Mouse (Mus musculus): ENCODE measurements around the gene Ndufa4l2. TPM values are rescaled to one million over a fixed set of nuclear protein-coding genes. Genes with fewer than 3 reads are reported as not detected.

Gene Ndufa4l2
- not detected for polyA plus RNA-seq (2017; shearing (Covaris generic))

GRCm38 (mm10) chr10:127514764-127515163 lies at the start of gene Ndufa4l2:
Ndufa4l2 (plus strand) TSS chr10:127514967.

GRCm38 (mm10) chr10:127500894-127501893 lies 13.6 kb upstream of the Ndufa4l2 start, which contains the start of gene Stac3:
Stac3 (plus strand) TSS chr10:127501686.

GRCm38 (mm10) chr10:127522088-127522581 lies 7.4 kb downstream of the Ndufa4l2 start, which contains the start of gene Shmt2:
Shmt2 (minus strand) TSS chr10:127522444.

GRCm38 (mm10) chr10:127534036-127534928 lies 19.5 kb downstream of the Ndufa4l2 start, which contains the start of gene Nxph4:
Nxph4 (minus strand) TSS chr10:127534559.

Other genes starting within 250 kb of the Ndufa4l2 start
- 100 to 1,000 TPM in 1 of 2 experiments, 10 to 100 TPM in 1; 76.7 to 121 TPM for gene Dctn2, start 248.6 kb upstream of the Ndufa4l2 start, polyA plus RNA-seq (2017; shearing (Covaris generic))
- 10 to 100 TPM in 1 of 2 experiments, 1 to 10 TPM in 1; 8.3 to 10.7 TPM for gene Mbd6, start 225.9 kb upstream of the Ndufa4l2 start, polyA plus RNA-seq (2017; shearing (Covaris generic))
- 10 to 100 TPM; 68.9 to 74.7 TPM for gene Mars, start 203.2 kb upstream of the Ndufa4l2 start, polyA plus RNA-seq (2017; shearing (Covaris generic))
- gene Arhgap9, start 193.0 kb upstream of the Ndufa4l2 start, polyA plus RNA-seq (2017; shearing (Covaris generic)): 100 to 1,000 TPM; 319 to 327 TPM
- gene Gli1, start 173.0 kb upstream of the Ndufa4l2 start, polyA plus RNA-seq (2017; shearing (Covaris generic)): under 1 TPM; 0.80 to 0.81 TPM
- not detected for gene Inhbe, start 160.6 kb upstream of the Ndufa4l2 start, polyA plus RNA-seq (2017; shearing (Covaris generic))
- gene Inhbc, start 144.5 kb upstream of the Ndufa4l2 start, polyA plus RNA-seq (2017; shearing (Covaris generic)): not detected
- 10 to 100 TPM; 25.9 to 28.0 TPM for gene R3hdm2, start 134.6 kb upstream of the Ndufa4l2 start, polyA plus RNA-seq (2017; shearing (Covaris generic))
- under 1 TPM in 1 of 2 experiments, not detected in 1; 0.58 TPM for gene Stac3, start 13.3 kb upstream of the Ndufa4l2 start, polyA plus RNA-seq (2017; shearing (Covaris generic))
- gene Shmt2, start 7.5 kb downstream of the Ndufa4l2 start, polyA plus RNA-seq (2017; shearing (Covaris generic)): 10 to 100 TPM; 78.5 to 85.9 TPM
- gene Nxph4, start 19.6 kb downstream of the Ndufa4l2 start, polyA plus RNA-seq (2017; shearing (Covaris generic)): under 1 TPM in 1 of 2 experiments, not detected in 1; 0.17 TPM
- gene Lrp1, start 106.2 kb downstream of the Ndufa4l2 start, polyA plus RNA-seq (2017; shearing (Covaris generic)): 1 to 10 TPM in 1 of 2 experiments, under 1 TPM in 1; 0.36 to 2.3 TPM
- gene Stat6, start 128.0 kb downstream of the Ndufa4l2 start, polyA plus RNA-seq (2017; shearing (Covaris generic)): 100 to 1,000 TPM; 207 to 235 TPM
- gene Nemp1, start 151.9 kb downstream of the Ndufa4l2 start, polyA plus RNA-seq (2017; shearing (Covaris generic)): 1 to 10 TPM; 7.2 to 9.8 TPM
- 10 to 100 TPM; 64.6 to 67.1 TPM for gene Nab2, start 153.6 kb downstream of the Ndufa4l2 start, polyA plus RNA-seq (2017; shearing (Covaris generic))
- under 1 TPM; 0.23 to 0.54 TPM for gene Myo1a, start 190.2 kb downstream of the Ndufa4l2 start, polyA plus RNA-seq (2017; shearing (Covaris generic))
- gene Tac2, start 209.5 kb downstream of the Ndufa4l2 start, polyA plus RNA-seq (2017; shearing (Covaris generic)): 1 to 10 TPM in 1 of 2 experiments, under 1 TPM in 1; 0.48 to 2.2 TPM
- gene Zbtb39, start 224.6 kb downstream of the Ndufa4l2 start, polyA plus RNA-seq (2017; shearing (Covaris generic)): under 1 TPM; 0.64 to 0.82 TPM
- under 1 TPM in 1 of 2 experiments, not detected in 1; 0.11 TPM for gene Gpr182, start 236.8 kb downstream of the Ndufa4l2 start, polyA plus RNA-seq (2017; shearing (Covaris generic))
- gene Rdh1, start 244.8 kb downstream of the Ndufa4l2 start, polyA plus RNA-seq (2017; shearing (Covaris generic)): under 1 TPM; 0.18 to 0.34 TPM
- 1 to 10 TPM in 1 of 2 experiments, not detected in 1; 1.1 TPM for gene Rdh16f1, start 244.8 kb downstream of the Ndufa4l2 start, polyA plus RNA-seq (2017; shearing (Covaris generic))